Mouse (Mus musculus) urinary bladder, postnatal 10 days (tissue): ENCODE results near the gene Gm13271.
A peak's percentile ranks its signal among the peaks of the same experiment; 100 is the strongest.
"Not testable (repeated sequence)": the region's sequence is repeated elsewhere in the genome, so short reads cannot be mapped to it uniquely, and the experiment has no call there.

ENCODE experiments used
- DNase-seq: peaks from one replicate; pipeline ENCODE4 v3.0.0; 2022; ENCODE audit warnings: low spot score

Gene Gm13271

DNA sequence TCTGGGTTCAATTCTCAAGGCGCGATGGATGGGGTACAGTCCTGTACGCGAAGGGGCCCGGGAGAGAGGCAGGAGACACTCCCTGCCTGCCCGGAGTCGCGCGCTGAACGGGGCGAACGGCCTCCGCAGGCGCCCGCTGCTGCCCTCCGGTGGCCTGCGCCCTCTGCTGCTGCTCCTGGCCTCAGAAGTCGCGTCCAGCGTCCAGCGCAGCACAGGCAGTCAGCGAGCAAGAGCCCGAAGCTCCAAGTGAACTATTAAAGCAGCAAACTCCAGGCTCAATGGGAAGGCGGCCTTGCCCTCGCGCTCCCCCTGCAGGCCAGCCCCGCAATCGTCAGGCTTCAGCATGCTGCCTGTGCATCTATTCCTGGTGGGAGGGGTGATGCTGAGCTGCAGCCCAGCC, 5.8 kb downstream of the Gm13271 start:
- not testable (repeated sequence) for DNase-seq

DNA sequence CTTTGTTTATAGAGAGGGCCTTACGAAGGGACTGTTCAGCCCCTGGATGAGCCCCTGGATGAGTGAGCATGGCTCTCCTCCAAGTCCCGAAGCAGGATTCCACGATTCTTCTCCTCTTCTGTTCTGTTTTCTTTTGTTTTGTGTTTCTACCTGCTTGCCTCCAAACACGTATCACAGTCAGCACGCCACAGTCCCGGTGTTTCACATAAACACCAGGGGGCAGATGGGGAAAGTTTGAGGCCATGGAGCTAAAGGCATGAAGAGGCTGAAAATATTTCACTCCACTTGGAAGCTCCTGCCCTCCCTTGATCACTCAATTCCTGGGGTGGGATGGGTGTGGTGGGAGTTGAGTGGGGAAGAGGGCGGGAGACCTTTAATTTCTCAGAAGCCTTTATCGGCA, 7.1 kb downstream of the Gm13271 start:
- peak; percentile 76 for DNase-seq

DNA sequence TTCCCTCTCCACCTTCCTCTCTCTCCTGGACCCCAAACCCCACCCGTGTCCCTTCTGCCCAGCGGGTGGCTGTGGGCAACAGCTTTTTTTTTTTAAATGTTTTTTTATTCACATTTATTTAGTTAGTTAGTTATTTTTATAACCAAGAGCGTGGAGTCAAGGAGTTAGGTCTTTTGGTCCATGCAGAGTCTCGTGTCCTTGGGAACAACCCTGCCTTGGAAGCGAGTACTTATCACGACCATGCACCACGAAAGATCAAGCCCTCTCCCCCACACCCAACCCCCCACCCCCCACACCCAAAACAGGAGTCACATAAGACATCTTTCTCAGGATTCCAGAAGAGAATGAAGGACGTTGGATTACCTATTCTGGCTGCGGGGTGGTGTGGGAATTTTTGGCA, 7.7 kb downstream of the Gm13271 start:
- not testable (repeated sequence) for DNase-seq

DNA sequence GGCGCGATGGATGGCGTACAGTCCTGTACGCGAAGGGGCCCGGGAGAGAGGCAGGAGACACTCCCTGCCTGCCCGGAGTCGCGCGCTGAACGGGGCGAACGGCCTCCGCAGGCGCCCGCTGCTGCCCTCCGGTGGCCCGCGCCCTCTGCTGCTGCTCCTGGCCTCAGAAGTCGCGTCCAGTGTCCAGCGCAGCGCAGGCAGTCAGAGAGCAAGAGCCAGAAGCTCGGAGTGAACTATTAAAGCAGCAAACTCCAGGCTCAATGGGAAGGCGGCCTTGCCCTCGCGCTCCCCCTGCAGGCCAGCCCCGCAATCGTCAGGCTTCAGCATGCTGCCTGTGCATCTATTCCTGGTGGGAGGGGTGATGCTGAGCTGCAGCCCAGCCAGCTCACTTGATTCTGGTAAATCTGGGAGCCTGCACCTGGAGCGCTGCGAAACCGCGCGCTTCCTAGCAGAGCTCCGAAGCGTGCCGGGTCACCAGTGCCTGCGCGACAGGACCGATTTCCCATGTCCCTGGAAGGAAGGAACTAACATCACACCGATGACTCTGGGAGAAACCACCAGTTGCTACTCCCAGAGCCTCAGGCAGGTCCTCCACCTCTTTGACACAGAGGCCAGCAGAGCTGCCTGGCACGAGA, 8.8 kb downstream of the Gm13271 start:
- DNase-seq, result not testable (repeated sequence)

DNA sequence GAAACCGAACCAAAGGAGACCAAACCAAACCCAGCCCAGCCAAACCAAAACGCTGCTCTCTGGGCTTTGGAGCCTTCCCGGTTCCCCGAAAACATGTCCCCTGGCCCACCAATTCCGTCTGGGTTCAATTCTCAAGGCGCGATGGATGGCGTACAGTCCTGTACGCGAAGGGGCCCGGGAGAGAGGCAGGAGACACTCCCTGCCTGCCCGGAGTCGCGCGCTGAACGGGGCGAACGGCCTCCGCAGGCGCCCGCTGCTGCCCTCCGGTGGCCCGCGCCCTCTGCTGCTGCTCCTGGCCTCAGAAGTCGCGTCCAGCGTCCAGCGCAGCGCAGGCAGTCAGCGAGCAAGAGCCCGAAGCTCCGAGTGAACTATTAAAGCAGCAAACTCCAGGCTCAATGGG, 18.9 kb downstream of the Gm13271 start, which contains the start of gene Gm13290:
Gene Gm13290, plus strand, starts transcription at position 301 of the 400 bp plus-strand sequence.
- DNase-seq, result not testable (repeated sequence)

DNA sequence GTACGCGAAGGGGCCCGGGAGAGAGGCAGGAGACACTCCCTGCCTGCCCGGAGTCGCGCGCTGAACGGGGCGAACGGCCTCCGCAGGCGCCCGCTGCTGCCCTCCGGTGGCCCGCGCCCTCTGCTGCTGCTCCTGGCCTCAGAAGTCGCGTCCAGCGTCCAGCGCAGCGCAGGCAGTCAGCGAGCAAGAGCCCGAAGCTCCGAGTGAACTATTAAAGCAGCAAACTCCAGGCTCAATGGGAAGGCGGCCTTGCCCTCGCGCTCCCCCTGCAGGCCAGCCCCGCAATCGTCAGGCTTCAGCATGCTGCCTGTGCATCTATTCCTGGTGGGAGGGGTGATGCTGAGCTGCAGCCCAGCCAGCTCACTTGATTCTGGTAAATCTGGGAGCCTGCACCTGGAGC, 22.0 kb downstream of the Gm13271 start, which contains the start of gene Gm13289:
Gene Gm13289, plus strand, starts transcription at position 301 of the 400 bp plus-strand sequence.
- not testable (repeated sequence) for DNase-seq

DNA sequence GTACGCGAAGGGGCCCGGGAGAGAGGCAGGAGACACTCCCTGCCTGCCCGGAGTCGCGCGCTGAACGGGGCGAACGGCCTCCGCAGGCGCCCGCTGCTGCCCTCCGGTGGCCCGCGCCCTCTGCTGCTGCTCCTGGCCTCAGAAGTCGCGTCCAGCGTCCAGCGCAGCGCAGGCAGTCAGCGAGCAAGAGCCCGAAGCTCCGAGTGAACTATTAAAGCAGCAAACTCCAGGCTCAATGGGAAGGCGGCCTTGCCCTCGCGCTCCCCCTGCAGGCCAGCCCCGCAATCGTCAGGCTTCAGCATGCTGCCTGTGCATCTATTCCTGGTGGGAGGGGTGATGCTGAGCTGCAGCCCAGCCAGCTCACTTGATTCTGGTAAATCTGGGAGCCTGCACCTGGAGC, 24.9 kb downstream of the Gm13271 start, which contains the start of gene Gm13272:
Gene Gm13272, plus strand, starts transcription at position 301 of the 400 bp plus-strand sequence.
- not testable (repeated sequence) for DNase-seq

DNA sequence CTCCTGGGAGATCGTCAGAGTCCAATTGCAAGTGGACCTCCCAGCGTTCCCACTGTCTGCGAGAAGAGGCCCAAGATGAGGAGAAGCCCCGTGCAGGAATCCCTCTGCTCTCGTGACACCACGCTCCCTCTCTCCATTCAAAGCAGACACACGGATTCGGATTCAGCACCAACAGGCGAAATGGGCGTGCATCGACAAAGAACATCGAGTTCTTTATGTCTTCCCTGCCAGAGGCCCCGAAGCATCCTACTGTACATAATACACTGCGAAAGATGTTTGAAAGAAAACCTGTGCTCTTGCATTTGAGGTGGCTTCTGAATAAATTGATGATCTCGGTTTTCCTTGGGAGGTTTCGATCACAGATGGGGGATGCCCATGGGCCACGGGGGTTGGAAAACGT, 25.7 kb downstream of the Gm13271 start:
- DNase-seq, result not testable (repeated sequence)

DNA sequence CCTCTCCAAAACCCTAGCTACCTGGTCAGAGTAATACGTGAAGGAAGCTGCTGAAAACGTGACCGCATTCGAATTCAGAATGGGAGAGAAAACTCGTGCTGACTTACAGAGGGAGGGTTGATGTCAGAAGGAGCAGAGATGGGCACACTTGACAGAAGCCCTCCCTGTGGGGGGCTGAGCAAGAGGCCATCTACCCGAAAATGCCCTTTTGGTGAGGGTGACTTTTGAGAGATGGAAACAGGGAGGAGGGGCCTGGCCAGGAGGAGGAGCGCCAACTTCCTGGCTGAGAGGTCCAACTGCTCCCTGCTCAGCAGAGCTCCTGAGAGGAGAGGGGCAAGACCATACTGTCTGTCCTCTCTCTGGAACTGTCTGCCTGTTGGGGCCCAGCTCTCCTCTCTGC, 27.2 kb downstream of the Gm13271 start, which contains the start of gene Ifnz:
Gene Ifnz, plus strand, starts transcription at position 301 of the 400 bp plus-strand sequence.
- not testable (repeated sequence) for DNase-seq

DNA sequence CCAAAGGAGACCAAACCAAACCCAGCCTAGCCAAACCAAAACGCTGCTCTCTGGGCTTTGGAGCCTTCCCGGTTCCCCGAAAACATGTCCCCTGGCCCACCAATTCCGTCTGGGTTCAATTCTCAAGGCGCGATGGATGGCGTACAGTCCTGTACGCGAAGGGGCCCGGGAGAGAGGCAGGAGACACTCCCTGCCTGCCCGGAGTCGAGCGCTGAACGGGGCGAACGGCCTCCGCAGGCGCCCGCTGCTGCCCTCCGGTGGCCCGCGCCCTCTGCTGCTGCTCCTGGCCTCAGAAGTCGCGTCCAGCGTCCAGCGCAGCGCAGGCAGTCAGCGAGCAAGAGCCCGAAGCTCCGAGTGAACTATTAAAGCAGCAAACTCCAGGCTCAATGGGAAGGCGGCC, 27.7 kb downstream of the Gm13271 start:
- DNase-seq, result not testable (repeated sequence)

DNA sequence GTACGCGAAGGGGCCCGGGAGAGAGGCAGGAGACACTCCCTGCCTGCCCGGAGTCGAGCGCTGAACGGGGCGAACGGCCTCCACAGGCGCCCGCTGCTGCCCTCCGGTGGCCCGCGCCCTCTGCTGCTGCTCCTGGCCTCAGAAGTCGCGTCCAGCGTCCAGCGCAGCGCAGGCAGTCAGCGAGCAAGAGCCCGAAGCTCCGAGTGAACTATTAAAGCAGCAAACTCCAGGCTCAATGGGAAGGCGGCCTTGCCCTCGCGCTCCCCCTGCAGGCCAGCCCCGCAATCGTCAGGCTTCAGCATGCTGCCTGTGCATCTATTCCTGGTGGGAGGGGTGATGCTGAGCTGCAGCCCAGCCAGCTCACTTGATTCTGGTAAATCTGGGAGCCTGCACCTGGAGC, 30.7 kb downstream of the Gm13271 start, which contains the start of gene Gm13276:
Gene Gm13276, plus strand, starts transcription at position 301 of the 400 bp plus-strand sequence.
- DNase-seq, result not testable (repeated sequence)

DNA sequence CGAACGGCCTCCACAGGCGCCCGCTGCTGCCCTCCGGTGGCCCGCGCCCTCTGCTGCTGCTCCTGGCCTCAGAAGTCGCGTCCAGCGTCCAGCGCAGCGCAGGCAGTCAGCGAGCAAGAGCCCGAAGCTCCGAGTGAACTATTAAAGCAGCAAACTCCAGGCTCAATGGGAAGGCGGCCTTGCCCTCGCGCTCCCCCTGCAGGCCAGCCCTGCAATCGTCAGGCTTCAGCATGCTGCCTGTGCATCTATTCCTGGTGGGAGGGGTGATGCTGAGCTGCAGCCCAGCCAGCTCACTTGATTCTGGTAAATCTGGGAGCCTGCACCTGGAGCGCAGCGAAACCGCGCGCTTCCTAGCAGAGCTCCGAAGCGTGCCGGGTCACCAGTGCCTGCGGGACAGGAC, 33.7 kb downstream of the Gm13271 start, which contains the start of gene Gm13277:
Gene Gm13277, plus strand, starts transcription at position 231 of the 400 bp plus-strand sequence.
- not testable (repeated sequence) for DNase-seq

DNA sequence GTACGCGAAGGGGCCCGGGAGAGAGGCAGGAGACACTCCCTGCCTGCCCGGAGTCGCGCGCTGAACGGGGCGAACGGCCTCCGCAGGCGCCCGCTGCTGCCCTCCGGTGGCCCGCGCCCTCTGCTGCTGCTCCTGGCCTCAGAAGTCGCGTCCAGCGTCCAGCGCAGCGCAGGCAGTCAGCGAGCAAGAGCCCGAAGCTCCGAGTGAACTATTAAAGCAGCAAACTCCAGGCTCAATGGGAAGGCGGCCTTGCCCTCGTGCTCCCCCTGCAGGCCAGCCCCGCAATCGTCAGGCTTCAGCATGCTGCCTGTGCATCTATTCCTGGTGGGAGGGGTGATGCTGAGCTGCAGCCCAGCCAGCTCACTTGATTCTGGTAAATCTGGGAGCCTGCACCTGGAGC, 36.6 kb downstream of the Gm13271 start, which contains the start of gene Gm13278:
Gene Gm13278, plus strand, starts transcription at position 301 of the 400 bp plus-strand sequence.
- DNase-seq, result not testable (repeated sequence)

DNA sequence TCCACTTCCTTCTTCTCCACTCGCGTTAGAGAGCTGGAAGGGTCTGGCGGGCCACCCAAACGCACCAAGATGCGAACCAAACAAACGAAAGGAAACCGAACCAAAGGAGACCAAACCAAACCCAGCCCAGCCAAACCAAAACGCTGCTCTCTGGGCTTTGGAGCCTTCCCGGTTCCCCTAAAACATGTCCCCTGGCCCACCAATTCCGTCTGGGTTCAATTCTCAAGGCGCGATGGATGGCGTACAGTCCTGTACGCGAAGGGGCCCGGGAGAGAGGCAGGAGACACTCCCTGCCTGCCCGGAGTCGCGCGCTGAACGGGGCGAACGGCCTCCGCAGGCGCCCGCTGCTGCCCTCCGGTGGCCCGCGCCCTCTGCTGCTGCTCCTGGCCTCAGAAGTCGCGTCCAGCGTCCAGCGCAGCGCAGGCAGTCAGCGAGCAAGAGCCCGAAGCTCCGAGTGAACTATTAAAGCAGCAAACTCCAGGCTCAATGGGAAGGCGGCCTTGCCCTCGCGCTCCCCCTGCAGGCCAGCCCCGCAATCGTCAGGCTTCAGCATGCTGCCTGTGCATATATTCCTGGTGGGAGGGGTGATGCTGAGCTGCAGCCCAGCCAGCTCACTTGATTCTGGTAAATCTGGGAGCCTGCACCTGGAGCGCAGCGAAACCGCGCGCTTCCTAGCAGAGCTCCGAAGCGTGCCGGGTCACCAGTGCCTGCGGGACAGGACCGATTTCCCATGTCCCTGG, 39.4 kb downstream of the Gm13271 start, which contains the start of gene Gm13275:
Gene Gm13275, plus strand, starts transcription at position 552 of the 740 bp plus-strand sequence.
- DNase-seq, result peak; percentile 40

DNA sequence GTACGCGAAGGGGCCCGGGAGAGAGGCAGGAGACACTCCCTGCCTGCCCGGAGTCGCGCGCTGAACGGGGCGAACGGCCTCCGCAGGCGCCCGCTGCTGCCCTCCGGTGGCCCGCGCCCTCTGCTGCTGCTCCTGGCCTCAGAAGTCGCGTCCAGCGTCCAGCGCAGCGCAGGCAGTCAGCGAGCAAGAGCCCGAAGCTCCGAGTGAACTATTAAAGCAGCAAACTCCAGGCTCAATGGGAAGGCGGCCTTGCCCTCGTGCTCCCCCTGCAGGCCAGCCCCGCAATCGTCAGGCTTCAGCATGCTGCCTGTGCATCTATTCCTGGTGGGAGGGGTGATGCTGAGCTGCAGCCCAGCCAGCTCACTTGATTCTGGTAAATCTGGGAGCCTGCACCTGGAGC, 42.4 kb downstream of the Gm13271 start, which contains the start of gene Gm13279:
Gene Gm13279, plus strand, starts transcription at position 301 of the 400 bp plus-strand sequence.
- not testable (repeated sequence) for DNase-seq

DNA sequence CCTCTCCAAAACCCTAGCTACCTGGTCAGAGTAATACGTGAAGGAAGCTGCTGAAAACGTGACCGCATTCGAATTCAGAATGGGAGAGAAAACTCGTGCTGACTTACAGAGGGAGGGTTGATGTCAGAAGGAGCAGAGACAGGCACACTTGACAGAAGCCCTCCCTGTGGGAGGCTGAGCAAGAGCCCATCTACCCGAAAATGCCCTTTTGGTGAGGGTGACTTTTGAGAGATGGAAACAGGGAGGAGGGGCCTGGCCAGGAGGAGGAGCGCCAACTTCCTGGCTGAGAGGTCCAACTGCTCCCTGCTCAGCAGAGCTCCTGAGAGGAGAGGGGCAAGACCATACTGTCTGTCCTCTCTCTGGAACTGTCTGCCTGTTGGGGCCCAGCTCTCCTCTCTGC, 44.7 kb downstream of the Gm13271 start, which contains the start of gene Gm13285:
Gene Gm13285, plus strand, starts transcription at position 301 of the 400 bp plus-strand sequence.
- DNase-seq, result not testable (repeated sequence)

DNA sequence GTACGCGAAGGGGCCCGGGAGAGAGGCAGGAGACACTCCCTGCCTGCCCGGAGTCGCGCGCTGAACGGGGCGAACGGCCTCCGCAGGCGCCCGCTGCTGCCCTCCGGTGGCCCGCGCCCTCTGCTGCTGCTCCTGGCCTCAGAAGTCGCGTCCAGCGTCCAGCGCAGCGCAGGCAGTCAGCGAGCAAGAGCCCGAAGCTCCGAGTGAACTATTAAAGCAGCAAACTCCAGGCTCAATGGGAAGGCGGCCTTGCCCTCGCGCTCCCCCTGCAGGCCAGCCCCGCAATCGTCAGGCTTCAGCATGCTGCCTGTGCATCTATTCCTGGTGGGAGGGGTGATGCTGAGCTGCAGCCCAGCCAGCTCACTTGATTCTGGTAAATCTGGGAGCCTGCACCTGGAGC, 48.3 kb downstream of the Gm13271 start, which contains the start of gene Gm13287:
Gene Gm13287, plus strand, starts transcription at position 301 of the 400 bp plus-strand sequence.
- DNase-seq, result not testable (repeated sequence)
